Mouse (Mus musculus) neural tube, embryonic 14.5 days (tissue): Measurements from ENCODE around the gene Hoxa6. TPM values are rescaled to one million over a fixed set of nuclear protein-coding genes. Genes with fewer than 3 reads are reported as not detected.

Source experiments
- ATAC-seq: fragments of 200-750 bp; cut with Nextera tagmentation; 2 replicates; pipeline ENCODE4 v1.8.0; 2017; ENCODE audit warnings: low read depth, mild to moderate bottlenecking, moderate TSS enrichment, moderate library complexity
- H3K27ac ChIP-seq: fragments of 300-500 bp; sonication (generic); 2 replicates; pipeline ENCODE4 v1.5.1; 2014; ENCODE audit warnings: low read depth, mild to moderate bottlenecking, control low read depth, low read length, moderate library complexity, mixed read lengths
- H3K27me3 ChIP-seq: fragments of 300-500 bp; sonication (generic); 2 replicates; pipeline ENCODE4 v1.6.1; 2014; ENCODE audit warnings: low read length; ENCODE audit not compliant: control insufficient read depth, insufficient read depth
- H3K36me3 ChIP-seq: fragments of 300-500 bp; sonication (generic); 2 replicates; pipeline ENCODE4 v1.6.1; 2014; ENCODE audit warnings: low read length, mixed read lengths; ENCODE audit not compliant: control insufficient read depth, insufficient read depth
- H3K4me1 ChIP-seq: fragments of 300-500 bp; sonication (generic); 2 replicates; pipeline ENCODE4 v1.6.1; 2014; ENCODE audit warnings: low read length; ENCODE audit not compliant: control insufficient read depth, insufficient read depth
- H3K4me2 ChIP-seq: fragments of 300-500 bp; sonication (generic); 2 replicates; pipeline ENCODE4 v1.6.1; 2014; ENCODE audit warnings: mild to moderate bottlenecking, low read depth, low read length, control low read depth
- H3K4me3 ChIP-seq: fragments of 300-500 bp; sonication (generic); 2 replicates; pipeline ENCODE4 v1.5.1; 2014; ENCODE audit warnings: low read depth, low read length, control low read depth, mixed read lengths
- H3K9ac ChIP-seq: fragments of 300-500 bp; sonication (generic); replicated peaks from 2 replicates; pipeline ENCODE4 v1.6.1; 2014; ENCODE audit warnings: low read depth, mild to moderate bottlenecking, control low read depth, low read length, mixed read lengths
- H3K9me3 ChIP-seq: fragments of 300-500 bp; sonication (generic); 2 replicates; pipeline ENCODE4 v1.6.1; 2016; ENCODE audit warnings: low read length; ENCODE audit not compliant: control insufficient read depth
- WGBS: fragments of 180-500 bp; shearing (Covaris S2); extraction: QIAGEN DNeasy Blood & Tissue Kit; methylation state at CpG from one replicate; pipeline ENCODE4 v1.1.7; 2014; 5-methylcytosine and 5-hydroxymethylcytosine counted together
- polyA plus RNA-seq: library from polyadenylated mRNA; unstranded; fragments of >200 nt; fragmentation: Nextera tagmentation; extraction: Ambion mirVana; gene quantifications from 2 replicates; pipeline ENCODE4 v1.2.1, GENCODE M21; 2014

The Hoxa6 gene
- polyA plus RNA-seq, 1 experiment from 2014 or later, result 10.1 TPM

DNA sequence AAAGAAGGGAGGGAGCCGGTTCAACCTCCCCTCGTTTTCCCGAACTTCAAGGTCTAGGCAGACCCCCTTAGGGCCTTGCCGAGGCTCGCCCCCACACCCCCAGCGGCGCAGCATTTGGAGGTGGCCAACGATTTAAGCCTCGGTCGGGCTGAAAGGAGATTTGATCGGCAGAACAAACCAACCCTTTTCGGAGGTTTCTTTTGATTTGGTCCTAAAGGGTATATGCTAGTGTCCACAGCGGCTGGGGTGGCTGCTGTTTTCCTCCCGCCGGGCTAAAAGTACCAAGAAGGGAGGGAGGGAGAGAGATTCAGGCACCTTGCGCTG is 40.9 kb upstream of the Hoxa6 start:
- Histone ChIP-seq H3K4me3 (peak overlapping the region; percentile 7; the same call in 1 of the 2 replicates), H3K27ac (peak overlapping the region; percentile 12; the same call in 1 of the 2 replicates), H3K4me2 (peak overlapping the region; percentile 36), H3K9me3 (no peaks in the 10 kb centered on the region), H3K4me1 (no peaks in the 10 kb centered on the region), H3K27me3 (peaks cover 33% of the 10 kb centered on the region), H3K36me3 (no peaks in the 10 kb centered on the region), H3K9ac (no peak overlapping the region)
- no peak for ATAC-seq
- 3% methylated on average over 16 of the region's 16 CpGs for WGBS

DNA sequence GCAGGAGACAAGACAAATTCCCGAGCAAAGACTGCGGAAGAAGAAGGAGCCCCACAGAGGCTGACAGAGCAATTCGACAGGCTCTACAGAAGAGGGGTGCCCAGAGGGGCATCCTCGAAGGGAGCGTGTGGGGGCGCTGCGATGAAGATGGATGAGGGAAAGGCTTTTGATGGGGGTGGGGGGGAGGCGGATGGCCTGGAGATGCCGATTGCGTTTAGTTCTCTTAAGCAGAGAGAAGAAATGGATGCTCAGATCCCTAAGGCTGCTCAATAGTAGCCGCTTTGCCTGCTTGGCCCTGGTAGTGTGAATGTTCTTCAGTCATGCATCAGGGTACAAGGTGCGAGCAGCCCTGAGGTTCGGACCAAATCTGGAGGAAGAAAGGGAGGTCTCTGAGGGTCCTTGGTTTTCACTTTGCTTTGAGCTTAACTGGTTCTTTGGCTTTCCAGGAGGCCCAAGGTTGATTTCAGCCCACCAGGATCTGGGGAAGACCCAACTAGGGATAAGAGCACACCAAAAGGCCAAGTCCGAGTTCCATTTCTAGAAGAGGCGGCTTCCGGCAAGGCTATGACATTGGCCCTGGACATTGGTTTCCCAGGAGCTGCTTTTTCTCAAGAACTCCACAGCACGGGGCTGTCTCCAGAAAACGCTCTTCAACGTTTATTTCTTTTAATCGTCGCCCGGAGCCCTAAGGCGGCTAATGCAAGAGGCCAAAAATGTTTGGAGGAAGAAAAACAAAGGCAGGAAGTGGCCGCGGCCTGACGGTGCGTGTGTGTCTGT is 40.3 kb upstream of the Hoxa6 start:
- H3K27ac ChIP-seq, result peak overlapping the region; percentile 64; the same call in 1 of the 2 replicates
- WGBS, result 3% methylated on average over 27 of the region's 27 CpGs

DNA sequence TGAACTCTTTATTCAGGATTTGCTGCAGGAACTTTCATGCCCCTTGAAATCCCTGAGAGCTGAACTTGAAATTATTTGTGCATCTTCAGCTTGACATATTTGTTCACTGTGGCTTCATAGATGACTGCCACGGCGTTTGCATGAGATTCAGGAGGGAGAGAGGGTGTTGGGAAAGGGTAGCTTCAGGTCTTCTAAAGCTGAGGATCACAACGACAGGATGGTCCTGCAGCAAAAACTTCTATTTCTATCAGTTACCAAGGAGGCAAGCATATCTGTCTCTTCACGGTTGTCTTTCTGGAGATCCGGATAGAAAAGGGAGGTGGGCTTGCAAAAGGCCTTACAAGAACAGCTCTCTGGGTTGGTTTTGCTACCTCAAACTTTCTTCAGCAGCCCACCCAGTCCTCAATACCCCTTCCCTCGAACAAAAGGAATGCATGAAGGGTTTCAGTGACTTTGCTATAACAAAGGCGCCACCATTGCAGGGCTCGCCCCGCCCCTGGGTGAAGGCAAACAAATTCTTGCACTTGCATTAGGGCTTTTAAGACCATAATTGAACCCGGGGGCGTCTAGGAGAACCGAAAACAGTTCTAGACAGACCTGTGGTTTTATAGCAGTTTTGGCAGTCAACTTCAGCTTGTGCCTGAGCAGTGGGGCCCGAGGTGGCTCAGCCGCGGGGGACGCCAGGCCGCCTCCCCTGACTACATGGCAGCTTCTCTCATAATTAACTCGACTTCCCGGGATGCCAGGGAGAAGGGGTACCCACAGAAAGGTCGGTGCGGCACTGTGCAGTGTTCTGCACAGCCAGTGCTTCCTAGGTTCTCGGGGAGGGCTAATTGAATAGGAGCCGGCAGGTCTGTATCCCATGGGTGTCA is 39.5 kb upstream of the Hoxa6 start:
- peak overlapping the region; percentile 64; the same call in 1 of the 2 replicates for H3K27ac ChIP-seq
- peak; percentile 12; the same call in 1 of the 2 replicates for ATAC-seq
- H3K4me2 ChIP-seq, result peak overlapping the region; percentile 36; the same call in 1 of the 2 replicates
- H3K36me3 ChIP-seq, result no peaks in the 10 kb centered on the region
- 2% methylated on average over 23 of the region's 23 CpGs for WGBS
- H3K4me3 ChIP-seq, result peak overlapping the region; percentile 22; the same call in 1 of the 2 replicates
- H3K9ac ChIP-seq, result no peak overlapping the region
- no peaks in the 10 kb centered on the region for H3K9me3 ChIP-seq
- H3K4me1 ChIP-seq, result no peaks in the 10 kb centered on the region
- peaks cover 35% of the 10 kb centered on the region for H3K27me3 ChIP-seq

More for the DNA sequence above, 40.3 kb upstream of the Hoxa6 start:
- Histone ChIP-seq H3K9ac (no peak overlapping the region), H3K4me2 (peak overlapping the region; percentile 36), H3K27me3 (peaks cover 31% of the 10 kb centered on the region), H3K9me3 (no peaks in the 10 kb centered on the region), H3K36me3 (no peaks in the 10 kb centered on the region), H3K4me1 (no peaks in the 10 kb centered on the region), H3K4me3 (peak overlapping the region; percentile 22; the same call in 1 of the 2 replicates)
- peak; percentile 5; the same call in 1 of the 2 replicates for ATAC-seq

DNA sequence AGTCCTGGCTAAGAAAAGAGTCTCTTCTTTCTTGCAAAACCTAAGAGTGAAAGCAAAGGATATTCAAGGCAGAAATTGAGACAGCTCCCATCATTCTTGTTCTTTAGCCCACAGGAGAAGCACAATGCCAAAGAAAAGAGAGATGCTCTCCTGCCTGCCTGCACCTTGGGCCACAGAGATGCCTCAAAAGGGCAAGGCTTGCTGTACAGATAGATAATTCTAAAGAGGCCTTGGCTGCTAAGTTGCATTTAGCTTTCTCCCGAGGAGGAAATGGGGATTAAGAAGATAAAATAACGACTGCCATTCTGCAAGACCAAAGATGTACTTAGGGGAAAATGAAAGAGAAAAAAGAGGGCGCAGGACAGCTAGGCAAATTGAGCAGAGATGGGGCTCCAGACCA is 38.4 kb upstream of the Hoxa6 start:
- Histone ChIP-seq H3K4me2 (peak overlapping the region; percentile 40), H3K27me3 (peaks cover 39% of the 10 kb centered on the region), H3K4me3 (peak overlapping the region; percentile 30), H3K27ac (no peak overlapping the region), H3K9ac (peak overlapping the region; percentile 48), H3K4me1 (no peaks in the 10 kb centered on the region), H3K36me3 (no peaks in the 10 kb centered on the region), H3K9me3 (no peaks in the 10 kb centered on the region)
- ATAC-seq, result no peak
- WGBS, result 3% methylated on average over 3 of the region's 3 CpGs

DNA sequence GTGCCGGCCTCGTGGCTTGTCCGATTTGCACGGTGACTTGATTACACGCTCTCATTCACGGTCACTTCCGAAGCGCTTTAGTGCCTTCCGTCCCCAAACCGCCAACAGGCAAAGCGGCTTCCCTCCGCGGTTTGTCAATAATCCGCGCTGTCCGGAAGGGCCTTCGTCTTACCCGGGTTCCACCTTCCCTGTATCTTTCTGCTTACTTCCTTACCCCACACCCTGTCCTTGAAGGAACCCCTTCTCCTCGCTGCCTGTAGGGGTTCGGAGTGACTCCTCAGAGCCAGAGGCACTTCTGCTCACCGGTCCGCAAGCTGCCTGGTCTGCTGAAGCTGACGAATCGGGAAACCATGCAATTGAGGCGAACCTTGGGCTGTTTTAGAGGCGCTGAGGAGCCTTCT is 37.9 kb upstream of the Hoxa6 start:
- no peak for ATAC-seq
- Histone ChIP-seq H3K27ac (peak overlapping the region; percentile 60; the same call in 1 of the 2 replicates), H3K9ac (peak overlapping the region; percentile 48), H3K36me3 (no peaks in the 10 kb centered on the region), H3K9me3 (no peaks in the 10 kb centered on the region), H3K4me1 (no peaks in the 10 kb centered on the region), H3K27me3 (peaks cover 38% of the 10 kb centered on the region), H3K4me2 (peak overlapping the region; percentile 40), H3K4me3 (peak overlapping the region; percentile 30)
- WGBS, result 2% methylated on average over 26 of the region's 26 CpGs

DNA sequence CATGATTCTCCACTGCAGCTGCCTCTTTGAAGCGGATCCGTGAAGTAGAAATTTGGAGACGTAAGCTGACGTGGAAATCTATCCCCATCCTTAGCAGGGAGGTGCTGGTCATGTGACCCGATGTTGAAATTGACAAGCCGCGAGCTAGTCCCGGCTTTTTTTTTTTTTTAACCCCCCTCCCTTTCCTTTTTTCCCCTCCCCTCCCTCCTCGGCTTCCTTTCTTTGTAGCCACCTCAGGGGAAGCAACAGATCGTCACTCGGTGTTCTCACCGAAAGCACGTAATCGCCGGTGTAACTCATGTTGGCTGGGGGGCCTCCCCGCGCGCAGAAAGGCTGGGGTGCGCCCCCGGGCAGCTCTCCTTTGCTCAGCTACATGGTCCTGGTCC is 37.2 kb upstream of the Hoxa6 start, which contains the start of gene Hoxa11:
TSS of gene Hoxa11 (minus strand) at position 54 of the 386 bp plus-strand sequence.
- H3K4me3 ChIP-seq, result peak within 1 kb of the TSS; percentile 30
- peak within 1 kb of the TSS; percentile 50 for H3K9ac ChIP-seq
- under 1% methylated on average over 20 of the region's 20 CpGs for whole genome bisulfite sequencing
- H3K9me3 ChIP-seq, result no peaks in the 10 kb centered on the region
- H3K27me3 ChIP-seq, result peaks cover 35% of the 10 kb centered on the region
- peak within 1 kb of the TSS; percentile 40 for H3K4me2 ChIP-seq
- ATAC-seq, result peak; percentile 7; the same call in 1 of the 2 replicates
- no peaks in the 10 kb centered on the region for H3K36me3 ChIP-seq
- no peaks in the 10 kb centered on the region; the same call in 1 of the 2 replicates for H3K4me1 ChIP-seq
- peak within 1 kb of the TSS; percentile 70 for H3K27ac ChIP-seq

DNA sequence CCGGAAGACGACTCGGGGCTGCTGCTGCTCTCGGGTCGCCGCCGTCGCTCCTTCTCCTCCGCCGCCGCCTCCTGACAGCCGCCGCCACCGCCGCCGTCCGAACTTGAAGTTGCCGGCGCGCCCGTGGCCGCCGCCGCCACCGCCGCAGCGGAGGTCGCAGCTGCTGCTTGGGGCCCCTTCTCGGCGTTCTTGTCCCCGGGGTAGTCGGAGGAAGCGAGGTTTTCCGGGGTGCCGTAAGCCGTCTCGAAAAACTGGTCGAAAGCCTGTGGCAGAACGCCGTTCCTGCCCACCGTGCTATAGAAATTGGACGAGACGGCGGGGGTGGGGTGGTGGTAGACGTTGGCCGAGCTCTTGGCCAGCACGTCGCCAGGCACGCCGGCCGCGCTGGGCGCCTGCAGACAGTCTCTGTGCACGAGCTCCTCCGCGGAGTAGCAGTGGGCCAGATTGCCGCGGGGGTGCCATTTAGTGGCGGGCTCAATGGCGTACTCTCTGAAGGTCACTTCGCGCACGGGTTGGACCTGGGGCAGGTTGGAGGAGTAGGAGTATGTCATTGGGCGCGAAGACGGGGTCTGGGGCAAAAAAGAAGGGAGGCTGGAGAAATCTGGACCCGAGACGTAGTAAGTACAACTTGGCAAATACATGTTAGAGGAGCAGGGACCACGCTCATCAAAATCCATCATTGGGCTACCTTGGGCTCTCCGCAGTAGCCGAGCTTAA is 36.7 kb upstream of the Hoxa6 start:
- Histone ChIP-seq H3K27ac (peak overlapping the region; percentile 70), H3K9ac (peak overlapping the region; percentile 50), H3K36me3 (no peaks in the 10 kb centered on the region), H3K4me1 (no peaks in the 10 kb centered on the region; the same call in 1 of the 2 replicates), H3K9me3 (no peaks in the 10 kb centered on the region), H3K27me3 (peaks cover 32% of the 10 kb centered on the region), H3K4me2 (peak overlapping the region; percentile 40), H3K4me3 (peak overlapping the region; percentile 30)
- under 1% methylated on average over 71 of the region's 71 CpGs for WGBS
- no peak for ATAC-seq

DNA sequence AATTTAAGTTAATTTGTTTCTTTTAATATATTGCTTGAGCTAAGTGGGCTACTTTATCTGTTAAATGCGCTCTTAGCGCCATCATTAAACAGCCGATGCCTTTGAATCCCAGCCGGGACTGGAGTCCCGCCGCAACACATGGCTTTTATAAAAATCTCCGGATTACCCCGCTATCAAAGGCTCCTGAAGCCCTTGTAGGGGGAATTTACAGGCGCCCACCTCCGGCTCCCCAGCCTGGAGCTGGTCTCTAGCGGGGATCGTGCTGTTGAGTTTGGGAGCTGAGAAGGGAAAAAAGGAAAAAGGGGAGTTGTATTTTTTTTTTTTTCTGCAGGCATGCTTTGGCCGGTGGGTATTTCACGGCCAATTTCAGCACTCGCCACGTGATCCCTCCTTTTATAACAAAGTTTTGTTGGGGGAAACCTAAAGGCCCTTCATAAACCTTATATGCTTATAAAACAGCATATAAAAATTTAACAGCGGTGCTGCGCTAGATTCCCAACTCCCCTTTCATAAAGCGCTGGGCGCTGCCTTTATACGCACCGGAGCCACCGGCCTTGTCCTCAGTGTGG is 36.0 kb upstream of the Hoxa6 start:
- Histone ChIP-seq H3K9ac (peak overlapping the region; percentile 50), H3K4me3 (peak overlapping the region; percentile 30), H3K27me3 (peaks cover 29% of the 10 kb centered on the region), H3K4me1 (no peaks in the 10 kb centered on the region; the same call in 1 of the 2 replicates), H3K9me3 (no peaks in the 10 kb centered on the region), H3K4me2 (peak overlapping the region; percentile 40), H3K36me3 (no peaks in the 10 kb centered on the region), H3K27ac (peak overlapping the region; percentile 70; the same call in 1 of the 2 replicates)
- ATAC-seq, result no peak
- WGBS, result 1% methylated on average over 23 of the region's 23 CpGs
